Mouse (Mus musculus): ENCODE data around the gene Cpm. TPM values are rescaled to one million over a fixed set of nuclear protein-coding genes. Genes with fewer than 3 reads are reported as not detected.
"Not testable (repeated sequence)": the region's sequence is repeated elsewhere in the genome, so short reads cannot be mapped to it uniquely, and the experiment has no call there.

Gene Cpm
- polyA plus RNA-seq, 1 experiment from 2014 or later: 50.7 TPM

- 83% methylated on average over 11 of the region's 11 CpGs for WGBS
Observed at GRCm38 (mm10) chr10:117588416-117589143, 40.7 kb upstream of the Cpm start.

DNA sequence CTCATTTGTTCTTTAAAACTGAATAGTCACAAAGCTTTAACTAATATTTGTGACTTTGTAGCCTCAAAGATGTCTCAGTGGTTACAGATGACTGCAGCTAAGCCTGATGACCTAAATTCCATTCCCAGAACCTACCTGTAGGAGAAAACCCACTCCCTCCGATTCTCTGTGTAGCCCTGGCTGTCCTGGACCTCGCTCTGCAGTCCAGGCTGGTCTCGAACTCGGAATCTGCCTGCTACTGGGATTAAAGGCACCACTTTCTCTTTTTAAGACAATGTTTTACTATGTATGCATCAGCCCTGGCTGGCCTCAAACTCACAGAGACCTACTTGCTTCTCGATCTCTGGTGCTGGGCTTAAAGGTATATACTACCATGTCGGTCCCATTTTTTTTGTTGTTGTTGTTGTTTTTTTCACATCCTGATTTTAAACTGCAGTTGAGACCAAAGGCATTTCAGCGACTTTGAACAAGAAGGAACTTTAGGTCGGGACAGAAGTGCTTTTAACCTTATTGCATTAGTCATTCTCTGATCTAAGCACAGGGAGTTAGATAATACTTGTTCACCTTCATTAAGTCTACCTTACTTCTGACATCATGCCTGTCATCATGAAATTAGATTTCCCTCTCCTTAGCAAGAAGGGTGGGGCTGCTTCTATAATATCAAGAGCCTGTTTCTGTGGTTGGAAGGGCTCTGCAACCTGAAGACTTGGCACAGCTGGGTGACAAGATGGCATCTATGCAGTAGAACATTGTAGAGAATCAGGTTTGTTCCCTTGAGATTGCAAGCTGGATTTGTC is 40.0 kb upstream of the Cpm start:
- Histone ChIP-seq H3K27me3 (replicated peaks) (no peaks in the 10 kb centered on the region), H3K9ac (no peak overlapping the region), H3K4me2 (replicated peaks) (no peak overlapping the region), H3K4me1 (replicated peaks) (no peaks in the 10 kb centered on the region), H3K36me3 (no peaks in the 10 kb centered on the region), H3K27ac (no peak overlapping the region), H3K4me3 (replicated peaks) (no peak overlapping the region), H3K9me3 (no peaks in the 10 kb centered on the region)
- WGBS: 85% methylated on average over 8 of the region's 8 CpGs
- no peak for ATAC-seq

More at GRCm38 (mm10) chr10:117588416-117589143, 40.7 kb upstream of the Cpm start:
- ATAC-seq; H3K36me3 ChIP-seq; H3K4me3 ChIP-seq (replicated peaks); H3K4me1 ChIP-seq (replicated peaks); H3K27me3 ChIP-seq (replicated peaks); H3K27ac ChIP-seq; H3K9ac ChIP-seq; H3K9me3 ChIP-seq; H3K4me2 ChIP-seq (replicated peaks): not testable (repeated sequence)

- Histone ChIP-seq H3K27me3 (replicated peaks) (no peaks in the 10 kb centered on the region), H3K9me3 (no peaks in the 10 kb centered on the region), H3K27ac (no peak overlapping the region), H3K36me3 (no peaks in the 10 kb centered on the region), H3K4me1 (replicated peaks) (no peaks in the 10 kb centered on the region), H3K9ac (no peak overlapping the region), H3K4me3 (replicated peaks) (no peak overlapping the region), H3K4me2 (replicated peaks) (no peak overlapping the region)
- WGBS: 80% methylated on average over 13 of the region's 13 CpGs
- no peak for ATAC-seq
Observed at GRCm38 (mm10) chr10:117590331-117591301, 38.7 kb upstream of the Cpm start.

GRCm38 (mm10) chr10:117591766-117592165 is 37.5 kb upstream of the Cpm start:
- Histone ChIP-seq H3K4me1 (replicated peaks) (no peaks in the 10 kb centered on the region), H3K27ac (no peak overlapping the region), H3K27me3 (replicated peaks) (no peaks in the 10 kb centered on the region), H3K4me2 (replicated peaks) (no peak overlapping the region), H3K9ac (no peak overlapping the region), H3K4me3 (replicated peaks) (no peak overlapping the region), H3K36me3 (no peaks in the 10 kb centered on the region), H3K9me3 (no peaks in the 10 kb centered on the region)
- WGBS: 46% methylated on average over 9 of the region's 9 CpGs
- no peak for ATAC-seq

DNA sequence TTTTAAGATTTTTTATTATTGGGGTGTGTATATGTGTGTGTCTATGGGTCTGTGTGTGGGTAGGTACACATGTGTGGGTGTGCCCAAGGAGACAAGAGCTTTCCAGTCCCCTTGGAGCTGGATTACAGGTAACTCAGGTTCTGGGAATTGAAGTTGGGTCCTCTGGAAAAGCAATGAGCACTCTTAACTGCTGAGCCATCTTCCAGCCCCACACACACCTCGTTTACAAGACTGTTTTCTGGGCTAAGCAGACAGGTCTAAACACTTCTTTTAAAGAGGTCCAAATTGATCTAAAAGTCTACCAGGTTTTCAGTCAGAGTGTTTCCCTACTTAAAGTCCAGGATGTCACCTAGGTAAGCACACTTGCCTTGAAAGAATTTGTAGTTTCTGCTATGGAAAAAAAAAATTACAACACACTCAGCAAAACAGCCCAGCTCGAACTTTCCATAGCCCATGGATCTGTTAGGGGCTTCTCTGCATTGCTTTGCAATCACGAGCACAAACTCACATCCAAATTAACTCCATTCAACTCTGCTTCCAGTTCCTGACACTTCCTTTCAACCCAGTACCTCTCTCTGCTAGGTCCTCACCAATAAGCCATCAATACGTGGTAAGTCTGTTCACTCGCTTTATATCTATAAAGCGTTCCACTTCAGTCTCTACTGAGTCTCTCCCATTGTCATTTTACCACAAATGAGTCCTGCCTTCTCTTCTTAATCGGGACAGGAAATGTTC is 36.8 kb upstream of the Cpm start:
- no peaks in the 10 kb centered on the region for H3K9me3 ChIP-seq
- WGBS: 78% methylated on average over 7 of the region's 7 CpGs
- no peaks in the 10 kb centered on the region for H3K4me1 ChIP-seq (replicated peaks)
- no peak overlapping the region for H3K27ac ChIP-seq
- no peak overlapping the region for H3K4me2 ChIP-seq (replicated peaks)
- ATAC-seq: no peak
- H3K36me3 ChIP-seq: no peaks in the 10 kb centered on the region
- no peak overlapping the region for H3K4me3 ChIP-seq (replicated peaks)
- no peak overlapping the region for H3K9ac ChIP-seq
- H3K27me3 ChIP-seq (replicated peaks): no peaks in the 10 kb centered on the region

DNA sequence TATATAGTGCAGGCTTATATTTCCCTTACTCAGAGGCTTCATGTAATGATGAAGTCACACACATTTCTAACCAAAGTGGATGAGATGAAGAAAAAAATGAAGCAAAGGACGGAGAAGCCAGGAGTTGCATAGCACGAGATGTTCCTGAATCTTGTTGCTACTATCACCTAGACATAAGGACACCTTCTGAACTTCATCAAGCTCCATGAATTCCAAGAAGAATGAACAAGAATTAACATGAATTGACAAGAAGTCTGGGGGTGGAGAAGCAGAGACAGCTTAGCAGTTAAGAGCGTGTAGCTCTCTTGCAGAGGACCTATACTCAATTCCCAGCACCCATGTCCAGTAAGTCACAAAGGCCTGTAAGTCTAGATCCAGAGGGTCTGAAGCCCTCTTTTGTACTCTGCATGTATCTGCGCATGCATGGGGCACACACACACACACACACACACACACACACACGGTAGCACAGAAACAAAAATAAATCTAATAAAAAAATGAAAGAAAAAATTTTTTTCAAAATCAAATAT is 36.2 kb upstream of the Cpm start:
- Histone ChIP-seq H3K27ac (no peak overlapping the region), H3K27me3 (replicated peaks) (no peaks in the 10 kb centered on the region), H3K9me3 (no peaks in the 10 kb centered on the region), H3K4me2 (replicated peaks) (no peak overlapping the region), H3K4me3 (replicated peaks) (no peak overlapping the region), H3K36me3 (no peaks in the 10 kb centered on the region), H3K4me1 (replicated peaks) (no peaks in the 10 kb centered on the region), H3K9ac (no peak overlapping the region)
- ATAC-seq: no peak
- WGBS: 86% methylated on average over 5 of the region's 5 CpGs

DNA sequence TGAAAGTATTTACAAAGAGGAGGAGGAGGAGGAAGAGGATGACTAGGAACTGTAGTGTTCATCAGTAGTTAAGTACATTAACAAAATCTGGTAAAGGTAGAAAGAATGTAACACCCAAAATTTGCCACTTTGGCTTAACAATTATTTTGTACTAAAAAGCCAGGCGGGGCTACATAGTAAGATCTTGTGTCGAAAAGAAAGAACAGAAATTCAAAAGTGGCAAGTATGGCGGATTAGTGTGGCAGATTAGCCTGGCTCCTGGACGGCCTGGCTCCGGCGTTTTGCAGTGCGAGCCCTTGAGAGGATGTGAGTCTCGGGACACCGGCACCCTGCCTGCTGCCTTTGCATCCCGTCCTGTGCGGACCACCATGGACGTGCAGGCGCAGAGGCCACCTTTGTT is 35.4 kb upstream of the Cpm start:
- H3K4me1 ChIP-seq (replicated peaks): no peaks in the 10 kb centered on the region
- H3K4me2 ChIP-seq (replicated peaks): no peak overlapping the region
- H3K36me3 ChIP-seq: no peaks in the 10 kb centered on the region
- H3K27me3 ChIP-seq (replicated peaks): no peaks in the 10 kb centered on the region
- no peak overlapping the region for H3K4me3 ChIP-seq (replicated peaks)
- H3K9me3 ChIP-seq: no peaks in the 10 kb centered on the region
- no peak overlapping the region for H3K9ac ChIP-seq
- H3K27ac ChIP-seq: no peak overlapping the region
- ATAC-seq: no peak
- WGBS: 90% methylated on average over 13 of the region's 13 CpGs

DNA sequence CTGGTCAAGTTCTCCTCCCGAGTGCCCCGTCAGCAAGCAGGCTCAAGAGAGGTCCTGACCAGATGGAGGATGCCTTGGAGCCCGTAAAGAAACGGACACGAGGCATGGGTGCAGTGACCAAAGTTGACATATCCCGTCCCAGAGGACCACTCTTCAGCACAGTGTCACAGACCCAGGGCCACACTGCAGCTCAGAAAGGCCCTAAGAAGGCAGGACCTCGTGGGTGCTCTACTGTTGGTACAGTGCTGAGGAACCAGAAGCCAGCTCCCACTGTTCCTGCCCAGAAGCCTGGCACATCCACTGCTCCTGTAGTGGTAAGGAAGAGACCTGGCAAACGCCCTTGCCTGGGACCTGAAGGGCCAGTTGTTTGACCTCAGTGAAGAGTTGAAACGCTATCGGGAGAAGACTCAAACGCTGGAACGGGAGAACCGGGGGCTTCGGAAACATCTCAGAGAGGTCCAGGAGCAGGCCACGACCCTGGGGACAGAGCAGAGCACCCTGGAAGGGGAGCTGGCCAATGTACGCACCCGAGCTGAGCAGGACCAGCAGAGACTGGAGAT is 34.9 kb upstream of the Cpm start:
- Histone ChIP-seq H3K9me3 (no peaks in the 10 kb centered on the region), H3K27me3 (replicated peaks) (no peaks in the 10 kb centered on the region), H3K36me3 (no peaks in the 10 kb centered on the region), H3K4me1 (replicated peaks) (no peaks in the 10 kb centered on the region), H3K4me3 (replicated peaks) (no peak overlapping the region), H3K9ac (no peak overlapping the region), H3K4me2 (replicated peaks) (no peak overlapping the region), H3K27ac (no peak overlapping the region)
- no peak for ATAC-seq
- WGBS: 89% methylated on average over 17 of the region's 17 CpGs

- WGBS: 90% methylated on average over 13 of the region's 13 CpGs
Observed at GRCm38 (mm10) chr10:117594913-117595312, 34.4 kb upstream of the Cpm start.

DNA sequence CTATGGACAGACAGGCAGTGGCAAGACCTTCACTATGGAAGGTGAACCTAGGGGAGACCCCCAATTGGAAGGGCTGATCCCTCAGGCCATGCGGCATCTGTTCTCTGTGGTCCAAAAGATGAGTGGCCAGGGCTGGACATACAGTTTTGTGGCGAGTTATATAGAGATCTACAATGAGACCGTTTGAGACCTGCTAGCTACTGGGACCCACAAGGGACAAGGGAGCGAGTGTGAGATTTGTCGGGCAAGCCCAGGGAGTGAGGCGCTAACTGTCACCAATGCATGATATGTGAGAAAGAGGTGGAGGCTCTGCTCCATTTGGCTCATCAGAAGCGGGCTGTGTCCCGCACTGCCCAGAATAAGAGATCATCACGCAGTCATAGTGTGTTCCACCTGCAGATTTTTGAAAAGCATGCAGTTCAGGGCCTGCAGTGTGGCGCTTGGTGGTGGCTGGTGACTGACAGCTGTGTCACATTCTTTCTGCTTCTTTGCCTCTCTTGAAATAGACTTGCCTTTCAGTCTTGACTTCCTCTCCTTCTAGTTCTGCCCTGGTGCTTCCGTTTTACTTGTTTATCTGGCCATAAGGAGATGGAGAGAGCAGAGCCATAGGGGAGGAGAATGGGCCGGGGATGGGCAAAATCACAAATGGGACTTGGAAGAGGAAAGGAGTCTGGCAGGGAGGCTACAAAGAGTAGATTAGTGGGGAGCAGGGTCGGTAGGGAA is 33.7 kb upstream of the Cpm start:
- no peak for ATAC-seq
- Histone ChIP-seq H3K9ac (no peak overlapping the region), H3K4me1 (replicated peaks) (no peaks in the 10 kb centered on the region), H3K4me2 (replicated peaks) (no peak overlapping the region), H3K9me3 (no peaks in the 10 kb centered on the region), H3K27ac (no peak overlapping the region), H3K27me3 (replicated peaks) (no peaks in the 10 kb centered on the region), H3K36me3 (no peaks in the 10 kb centered on the region), H3K4me3 (replicated peaks) (no peak overlapping the region)
- WGBS: 84% methylated on average over 13 of the region's 13 CpGs

More at GRCm38 (mm10) chr10:117594913-117595312, 34.4 kb upstream of the Cpm start:
- H3K4me2 ChIP-seq (replicated peaks): no peak overlapping the region
- ATAC-seq: no peak
- no peak overlapping the region for H3K4me3 ChIP-seq (replicated peaks)
- no peaks in the 10 kb centered on the region for H3K36me3 ChIP-seq
- no peaks in the 10 kb centered on the region for H3K4me1 ChIP-seq (replicated peaks)
- no peaks in the 10 kb centered on the region for H3K9me3 ChIP-seq
- no peak overlapping the region for H3K27ac ChIP-seq
- H3K27me3 ChIP-seq (replicated peaks): no peaks in the 10 kb centered on the region
- H3K9ac ChIP-seq: no peak overlapping the region
